Mouse (Mus musculus): ENCODE data around the gene Fam198b.

Gene Fam198b

DNA sequence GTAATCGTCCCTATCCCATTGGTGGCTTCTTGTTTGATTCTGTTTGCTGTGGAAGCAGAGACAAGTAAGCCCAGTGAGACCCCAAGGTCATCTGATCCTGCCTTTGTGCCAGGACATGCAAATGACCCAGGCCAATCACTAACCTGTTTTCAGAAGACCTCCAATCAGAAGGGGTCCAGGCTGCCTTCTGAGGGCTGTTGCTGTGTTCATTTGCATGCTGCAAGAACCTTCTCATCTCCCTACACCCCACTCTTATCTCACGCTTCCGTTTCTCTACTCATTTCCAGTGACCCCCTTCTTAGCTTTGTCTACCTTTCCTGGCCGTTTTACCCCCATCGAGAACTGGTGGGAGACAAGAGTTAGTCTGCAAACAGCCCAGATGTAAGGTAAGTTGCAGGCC is at the start of gene Fam198b:
Fam198b (plus strand) TSS at position 229 of the 400 bp plus-strand sequence.
- DNase-seq (ENCODE audit: low spot score in 2 of 2) = no peak

DNA sequence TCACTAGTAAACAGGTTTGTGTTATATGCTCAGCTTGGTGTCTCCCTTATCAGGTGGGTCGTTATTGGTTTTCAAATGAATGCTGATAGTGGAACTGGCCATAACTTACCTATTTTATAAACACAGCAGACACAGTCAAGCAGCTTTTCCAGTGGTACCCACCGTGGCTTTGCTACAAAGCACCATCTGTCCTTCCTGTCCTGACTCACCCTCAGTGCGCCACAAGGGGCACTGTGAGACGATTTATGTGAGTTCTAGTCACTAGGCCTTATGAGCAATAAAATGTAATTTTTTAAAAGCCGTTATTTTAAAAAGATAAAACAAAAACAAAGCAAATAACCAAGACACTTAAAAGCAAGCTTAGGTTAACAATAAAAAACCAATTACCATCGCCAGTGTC is 45.6 kb upstream of the Fam198b start:
- no peak for DNase-seq (ENCODE audit: low spot score in 2 of 2)

DNA sequence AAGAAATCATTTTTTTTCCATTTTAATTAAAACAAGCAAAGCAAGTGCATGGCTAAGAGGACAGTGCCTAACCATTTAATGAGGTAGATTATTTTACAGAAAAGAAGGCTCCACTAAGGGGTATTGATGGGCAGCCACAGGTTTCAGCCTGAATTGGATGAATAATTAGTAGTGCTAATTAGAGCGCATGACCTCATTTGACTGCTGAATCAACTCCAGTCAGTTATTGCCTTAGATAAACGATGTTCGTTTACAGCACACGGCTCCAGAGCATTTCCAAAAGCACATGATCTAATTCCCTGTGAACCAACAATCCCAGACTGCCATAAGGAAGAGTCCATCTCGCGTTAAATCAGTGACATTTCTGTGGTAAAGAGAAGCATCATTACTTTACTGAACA is 42.9 kb upstream of the Fam198b start:
- DNase-seq (ENCODE audit: low spot score in 2 of 2) = no peak

DNA sequence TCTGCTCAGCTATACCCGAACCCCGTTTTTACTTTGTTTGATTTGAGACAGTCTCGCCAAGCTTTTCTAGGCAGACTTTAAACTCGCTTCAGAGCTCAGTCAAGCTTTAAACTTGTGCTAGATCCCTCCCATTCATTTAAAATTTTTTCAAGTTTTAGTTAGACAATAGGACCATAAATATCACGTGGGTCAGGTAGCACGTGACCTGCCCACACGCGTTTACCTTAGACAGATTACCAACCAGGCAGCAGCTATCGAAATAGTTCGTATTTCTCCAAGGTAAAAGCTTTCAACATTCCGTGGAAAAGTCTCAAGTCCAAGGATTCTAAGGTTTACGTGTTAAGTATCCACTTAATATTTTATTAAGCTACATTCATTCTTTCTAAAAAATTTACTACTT is 42.2 kb upstream of the Fam198b start:
- peak; percentile 48 to 68 for DNase-seq (ENCODE audit: low spot score in 2 of 2)

DNA sequence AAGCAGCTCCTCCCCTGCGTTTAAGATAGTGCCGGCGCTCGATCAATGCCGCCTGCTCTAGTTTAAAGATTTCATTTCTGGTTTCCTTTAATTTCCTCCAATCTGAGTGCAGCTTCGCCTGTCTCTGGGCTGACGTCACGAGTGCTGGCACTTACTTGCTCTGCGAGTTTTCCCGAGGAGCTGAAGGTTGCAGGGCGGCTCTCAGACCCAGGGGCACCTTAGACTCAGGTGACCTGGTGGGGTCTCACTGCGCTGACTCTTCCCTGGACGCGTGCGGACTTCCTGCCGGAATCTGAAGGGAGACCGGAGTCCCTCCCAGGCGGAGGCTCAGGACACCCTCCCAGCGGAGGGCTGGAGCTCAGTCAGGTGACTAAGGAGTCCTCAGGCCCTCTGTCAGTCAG is 41.7 kb upstream of the Fam198b start:
- peak; percentile 63 to 64 for DNase-seq (ENCODE audit: low spot score in 2 of 2)

DNA sequence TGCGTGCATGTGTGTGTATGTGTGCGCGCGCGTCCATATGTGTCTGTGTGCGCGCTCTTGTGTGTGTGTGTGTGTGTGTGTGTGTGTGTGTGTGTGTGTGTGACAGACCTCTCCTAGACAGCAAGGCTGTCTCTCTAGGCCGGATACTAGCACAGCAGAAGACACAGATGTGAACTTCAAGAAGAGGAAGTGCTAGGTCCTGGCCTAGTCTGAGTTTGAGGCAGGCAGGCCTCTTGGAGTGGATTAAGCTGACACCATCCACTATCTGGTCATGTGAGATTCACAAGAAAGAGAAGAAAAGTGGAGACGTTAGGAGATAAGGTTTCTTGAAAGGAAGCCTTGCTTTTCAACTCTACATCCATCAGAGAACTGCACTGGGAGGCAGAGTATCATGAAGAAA is 40.3 kb upstream of the Fam198b start:
- peak; percentile 24 to 28 for DNase-seq (ENCODE audit: low spot score in 2 of 2)

DNA sequence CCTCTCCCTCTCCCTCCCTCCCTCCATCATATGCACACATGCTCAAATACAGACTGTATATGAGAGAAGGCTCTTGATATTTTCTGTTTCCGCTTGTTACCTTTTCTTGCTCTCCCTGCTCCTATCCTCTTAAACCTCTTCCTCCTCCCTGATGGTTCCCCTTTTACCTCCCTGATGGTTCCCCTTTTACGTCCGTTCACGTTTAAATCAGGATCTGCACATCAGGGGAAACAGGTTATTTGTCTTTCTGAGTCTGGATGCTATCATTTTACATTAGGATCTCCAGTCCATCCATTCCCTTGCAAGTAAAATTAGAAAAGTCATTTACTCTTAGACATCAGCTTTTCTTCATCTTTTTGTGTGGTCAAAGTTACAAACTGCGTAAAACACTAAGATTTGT is 37.7 kb upstream of the Fam198b start:
- no peak for DNase-seq (ENCODE audit: low spot score in 2 of 2)

DNA sequence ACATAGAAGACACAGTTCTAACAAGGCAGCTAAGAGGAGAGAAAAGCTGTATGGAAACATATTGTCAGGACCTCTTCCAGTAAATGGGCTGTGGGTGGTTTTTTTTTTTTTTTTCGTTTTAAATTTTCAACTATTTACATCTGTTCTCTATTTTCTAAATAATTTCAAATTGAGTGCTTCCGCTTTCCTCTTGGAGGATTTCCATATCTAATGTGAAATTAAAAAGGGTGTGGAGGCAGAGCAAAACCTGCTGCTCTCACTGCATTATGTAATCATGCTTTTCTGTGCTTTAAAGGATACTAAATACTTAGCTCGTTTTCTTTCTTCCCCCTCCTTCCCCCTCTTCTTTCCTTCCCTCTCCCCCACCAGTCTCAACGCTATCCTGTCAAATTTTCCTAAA is 35.5 kb upstream of the Fam198b start:
- DNase-seq (ENCODE audit: low spot score in 2 of 2) = no peak

DNA sequence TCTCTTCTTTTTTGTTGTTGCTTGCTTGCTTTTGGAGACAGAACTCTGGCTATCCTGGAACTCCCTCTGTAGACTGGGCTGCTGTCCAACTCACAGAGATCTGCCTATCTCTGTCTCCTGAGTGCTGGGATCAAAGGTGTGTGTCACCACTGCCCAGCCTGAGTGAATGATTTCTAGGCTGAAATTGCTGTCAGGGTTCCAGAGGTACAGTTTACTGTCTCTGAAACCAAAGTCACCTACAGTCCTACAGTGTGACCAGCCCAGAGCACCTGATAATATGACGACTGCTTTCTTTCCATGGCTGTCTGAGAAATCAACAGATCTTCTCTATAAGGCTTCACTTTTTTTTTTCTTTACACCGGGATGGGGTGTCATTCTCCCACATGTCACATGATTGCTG is 34.7 kb upstream of the Fam198b start:
- no peak for DNase-seq (ENCODE audit: low spot score in 2 of 2)

DNA sequence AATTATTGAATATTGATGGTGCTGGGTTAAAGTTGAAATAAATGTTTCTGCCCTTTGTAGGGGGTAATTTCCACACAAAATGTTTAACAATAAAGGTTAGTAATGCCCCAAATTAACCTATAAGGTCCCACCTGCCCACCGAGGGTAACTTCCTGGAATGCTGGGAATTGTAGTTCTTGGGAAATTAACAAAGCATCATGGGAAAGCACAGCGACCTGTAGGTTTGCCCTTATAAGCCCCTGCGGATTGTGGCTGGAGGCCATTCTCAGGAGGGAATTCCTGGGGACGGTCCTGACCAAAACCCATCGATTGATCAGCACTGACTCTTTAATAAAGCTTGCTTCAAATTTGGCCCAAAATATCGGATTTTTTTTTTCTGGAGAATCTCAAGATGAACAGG is 33.7 kb upstream of the Fam198b start:
- DNase-seq (ENCODE audit: low spot score in 2 of 2) = no peak

DNA sequence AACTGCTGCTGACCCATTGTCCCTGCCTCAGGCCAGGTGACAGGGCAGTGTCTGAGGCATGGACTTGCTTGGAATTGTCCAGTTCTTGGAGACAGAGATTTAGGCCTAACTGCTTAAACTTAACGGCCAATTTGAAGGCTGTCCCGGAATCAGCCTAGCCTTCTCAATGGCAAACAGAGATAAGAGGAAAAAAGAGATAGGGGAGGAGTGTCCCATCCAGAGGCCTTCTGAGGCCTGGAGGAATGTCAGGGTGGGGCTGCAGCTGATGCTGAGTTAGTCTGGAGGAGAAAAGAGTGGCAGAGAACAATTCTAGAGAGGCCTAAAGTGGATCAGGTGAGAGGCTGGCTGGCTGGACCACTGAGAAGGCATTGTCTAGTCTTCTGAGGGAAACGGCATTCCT is 32.2 kb upstream of the Fam198b start:
- no peak for DNase-seq (ENCODE audit: low spot score in 2 of 2)

DNA sequence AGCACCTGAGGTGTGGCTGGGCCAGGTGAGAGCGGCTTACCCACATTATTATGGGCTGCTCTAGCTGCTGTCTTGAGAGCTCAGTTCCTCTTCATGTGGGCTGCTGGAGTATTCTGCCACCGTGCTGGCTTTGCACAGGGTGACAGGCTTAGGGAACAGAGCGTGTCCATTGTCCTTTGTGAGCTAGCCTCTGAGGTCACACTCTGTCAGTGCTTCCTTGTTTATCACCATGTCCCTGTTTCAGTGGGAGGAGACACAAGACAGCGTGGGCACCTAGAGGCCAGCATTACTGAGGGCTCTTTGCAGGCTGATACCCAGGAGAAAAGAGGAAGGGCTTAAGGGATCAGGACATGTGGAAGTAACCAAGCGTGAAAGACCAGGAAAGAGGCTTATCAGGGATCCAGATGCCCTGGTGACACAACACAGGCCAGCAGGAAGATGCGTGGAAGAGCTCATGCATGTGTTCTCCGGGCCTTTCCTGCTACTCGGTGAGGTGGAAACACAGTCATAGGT is 31.6 kb upstream of the Fam198b start, which contains the start of gene Tmem144:
Tmem144 (minus strand) TSS at position 120 of the 513 bp plus-strand sequence.
- no peak for DNase-seq (ENCODE audit: low spot score in 2 of 2)

DNA sequence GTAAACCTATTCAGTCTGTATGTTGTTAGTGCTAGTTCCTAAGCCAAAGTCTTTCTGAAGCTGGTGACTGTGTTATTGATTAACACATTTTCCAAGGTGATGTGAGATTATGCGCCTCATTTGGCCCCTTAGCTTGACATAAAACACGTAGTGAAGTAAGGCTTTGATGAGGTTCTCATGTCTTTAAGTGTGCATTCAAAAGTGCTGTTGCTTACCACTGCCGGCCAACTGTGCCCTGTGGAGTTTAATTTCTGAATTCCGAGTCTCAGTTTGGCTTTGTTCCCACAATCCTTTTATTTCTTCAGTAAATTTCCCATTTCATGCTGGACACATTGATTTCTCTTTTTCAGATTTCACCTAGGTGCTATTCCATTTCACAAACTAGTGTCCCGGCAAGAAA is 26.6 kb upstream of the Fam198b start:
- DNase-seq (ENCODE audit: low spot score in 2 of 2) = no peak

DNA sequence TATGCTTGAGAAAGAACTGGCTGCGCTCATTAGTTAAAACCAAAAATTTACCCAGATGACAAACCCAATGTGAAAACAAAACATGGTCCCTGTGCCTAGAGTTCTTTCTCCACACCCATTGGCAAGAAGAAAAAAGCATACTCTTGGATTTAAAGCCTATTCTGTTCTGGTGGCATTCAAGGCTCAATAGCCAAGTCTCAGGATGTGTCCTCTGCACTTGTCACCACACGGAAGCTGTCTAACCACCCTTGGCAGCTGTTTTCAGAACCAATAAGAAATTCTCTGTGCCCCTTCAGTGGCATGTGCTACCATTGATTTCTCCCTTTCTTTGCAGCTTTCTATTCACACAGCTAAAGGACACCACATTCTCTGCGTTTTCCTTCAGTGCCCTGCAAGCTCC is 26.1 kb upstream of the Fam198b start:
- DNase-seq (ENCODE audit: low spot score in 2 of 2) = no peak

DNA sequence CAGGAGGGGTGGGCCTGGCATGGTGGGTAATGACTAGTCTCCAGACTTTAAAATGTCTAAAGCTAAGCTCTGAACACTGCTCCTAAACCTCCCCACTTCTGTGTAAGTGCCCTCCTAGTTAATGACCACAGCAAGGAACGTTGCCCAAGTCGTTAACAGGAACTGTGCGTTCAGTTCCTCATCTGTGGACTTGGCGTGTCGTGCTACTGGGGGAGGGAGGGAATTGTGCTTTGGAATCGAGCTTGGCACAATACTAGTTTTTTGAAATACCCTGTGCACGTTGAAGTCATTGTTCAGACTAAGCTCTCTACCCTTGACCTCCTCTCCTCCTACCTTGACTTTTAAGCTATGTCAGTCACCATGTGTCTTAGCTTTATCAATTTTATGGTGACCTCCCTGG is 19.5 kb upstream of the Fam198b start:
- no peak for DNase-seq (ENCODE audit: low spot score in 2 of 2)

DNA sequence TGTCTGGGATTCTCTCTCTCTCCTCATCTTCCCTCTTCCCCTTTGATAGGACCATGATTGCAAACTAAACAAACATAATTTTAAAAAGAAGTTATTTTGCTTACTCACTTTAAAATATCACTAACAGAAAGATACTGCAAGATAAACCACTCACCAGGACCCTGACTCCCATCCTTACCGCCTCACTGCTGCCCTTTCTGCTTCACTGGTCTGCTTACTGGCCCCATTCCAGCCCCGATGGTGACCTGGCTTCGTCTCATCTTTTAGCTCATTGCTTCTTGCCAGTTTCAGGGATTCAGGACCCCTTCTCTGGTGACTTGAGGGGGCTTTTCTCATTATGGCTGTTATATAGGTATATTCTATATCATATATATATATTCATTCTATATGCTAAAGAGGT is 18.2 kb upstream of the Fam198b start:
- no peak for DNase-seq (ENCODE audit: low spot score in 2 of 2)

DNA sequence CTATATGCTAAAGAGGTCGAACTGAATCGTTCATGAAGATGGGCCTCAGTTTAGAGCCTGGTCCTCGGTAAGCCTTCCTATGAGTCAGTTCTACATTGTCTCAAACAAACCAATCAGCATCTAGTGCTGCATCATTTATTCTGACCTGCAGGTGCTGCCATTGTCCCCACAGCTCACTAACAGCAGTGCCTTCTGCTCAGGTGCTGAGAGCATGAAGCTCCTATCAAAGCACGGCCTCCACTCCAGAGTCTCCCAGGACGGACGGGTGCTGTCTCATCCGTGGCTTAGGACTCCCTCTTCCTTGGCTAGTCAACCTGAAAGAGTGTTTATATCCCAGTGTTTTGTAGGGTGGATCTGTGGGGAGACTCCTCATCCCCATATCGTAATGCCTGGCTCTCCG is 17.8 kb upstream of the Fam198b start:
- no peak for DNase-seq (ENCODE audit: low spot score in 2 of 2)

DNA sequence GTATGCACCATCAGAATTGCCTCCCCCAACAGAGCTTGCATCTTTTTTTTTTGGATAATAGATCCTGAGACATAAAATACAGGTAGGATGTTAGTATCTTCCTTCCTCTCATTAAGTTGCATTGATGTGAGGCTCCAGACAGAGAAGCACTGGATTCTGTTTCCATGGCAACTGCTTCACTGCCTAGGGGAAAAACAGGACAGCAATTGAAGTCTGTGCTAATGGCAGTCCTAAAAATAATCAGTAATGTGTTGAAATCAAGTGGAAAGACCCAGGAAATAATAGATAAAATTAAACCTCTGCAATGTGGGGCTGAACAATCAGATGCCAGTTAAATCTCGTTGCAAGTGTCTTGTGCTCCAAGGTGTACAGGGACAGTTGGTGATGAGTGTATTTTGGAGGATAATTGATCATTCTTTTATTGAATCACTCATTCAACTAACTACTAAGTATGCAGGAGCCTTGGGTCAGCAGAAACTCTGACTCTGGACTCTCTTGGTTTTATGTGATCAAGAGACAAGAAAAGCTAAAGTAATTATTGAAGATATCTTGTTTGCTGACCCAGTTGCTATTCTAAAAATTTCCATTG is 17.1 kb upstream of the Fam198b start:
- no peak for DNase-seq (ENCODE audit: low spot score in 2 of 2)

DNA sequence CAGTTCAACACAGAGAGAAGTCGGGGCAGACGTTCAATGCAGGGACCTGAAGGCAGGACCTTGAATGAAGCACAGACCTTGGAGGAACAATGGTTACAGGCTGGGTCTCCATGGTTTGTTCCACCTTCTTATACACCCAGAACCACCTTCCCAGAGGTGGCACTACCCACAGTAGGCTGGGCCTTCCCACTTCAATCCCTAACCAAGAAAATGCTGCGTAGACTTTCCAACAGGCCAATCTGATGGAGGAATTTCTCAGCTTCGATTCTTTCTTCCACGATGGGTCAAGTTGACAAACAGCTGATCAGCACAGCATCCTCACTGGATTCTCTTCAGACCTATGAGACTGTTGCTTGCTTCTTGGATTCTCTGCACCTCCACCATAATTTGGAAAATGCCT is 8.9 kb upstream of the Fam198b start:
- DNase-seq (ENCODE audit: low spot score in 2 of 2) = no peak

DNA sequence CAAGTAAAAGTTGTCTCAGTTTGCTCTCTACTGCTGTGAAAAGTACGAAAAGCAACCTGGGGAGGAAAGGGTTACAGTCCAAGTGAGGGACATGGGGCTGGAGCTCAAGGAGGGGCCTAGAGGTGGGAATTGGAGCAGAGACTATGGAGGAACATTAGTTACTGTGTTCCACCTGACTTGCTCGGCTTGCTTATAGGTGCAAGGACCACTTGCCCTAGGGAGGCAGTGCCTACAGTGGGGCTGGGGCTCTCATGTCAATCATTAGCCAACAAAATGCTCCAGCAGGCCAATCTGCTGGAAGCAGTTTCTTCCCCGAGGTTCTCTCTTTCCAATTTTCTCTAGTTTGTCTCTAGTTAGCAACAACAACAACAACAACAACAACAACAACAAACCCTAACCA is 6.0 kb upstream of the Fam198b start:
- DNase-seq (ENCODE audit: low spot score in 2 of 2) = no peak

DNA sequence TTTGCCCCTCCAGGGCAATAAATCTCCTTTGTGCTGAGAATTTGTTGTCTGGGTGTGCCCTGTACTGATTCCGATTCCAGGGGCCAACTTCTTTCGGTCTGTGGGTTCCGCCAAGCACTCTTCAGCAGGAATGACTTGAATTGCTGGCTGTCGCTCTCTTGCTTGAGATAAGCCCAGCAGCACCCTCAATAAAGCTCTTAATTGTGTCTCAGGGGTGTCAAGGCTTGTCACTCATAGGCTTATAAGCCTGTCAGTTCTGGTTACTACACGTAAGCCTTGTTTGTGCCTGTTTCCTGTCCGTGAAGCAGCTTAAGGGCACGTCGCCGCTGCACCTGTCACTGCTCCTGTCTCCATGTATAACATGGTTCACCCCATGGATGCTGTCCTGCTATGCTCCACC is 5.1 kb upstream of the Fam198b start:
- no peak for DNase-seq (ENCODE audit: low spot score in 2 of 2)

DNA sequence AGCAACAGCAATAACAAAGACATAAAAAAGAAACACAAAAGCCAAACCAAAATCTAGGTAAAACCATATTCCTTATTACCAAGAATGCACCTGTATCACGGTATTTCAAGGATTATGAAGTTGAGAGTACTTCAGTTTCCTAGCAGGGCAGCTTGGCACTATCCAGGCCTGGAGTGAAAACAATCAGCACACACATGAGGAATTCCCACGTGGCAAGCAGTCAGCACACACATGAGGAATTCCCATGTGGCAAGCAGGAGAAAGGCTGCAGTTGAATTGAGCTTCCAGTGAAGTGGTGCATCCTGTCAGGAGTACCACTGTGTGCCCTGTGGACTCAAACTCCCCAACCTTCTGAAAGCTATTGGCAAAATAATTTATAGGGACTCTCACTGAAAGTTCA is 2.7 kb upstream of the Fam198b start:
- DNase-seq (ENCODE audit: low spot score in 2 of 2) = no peak

DNA sequence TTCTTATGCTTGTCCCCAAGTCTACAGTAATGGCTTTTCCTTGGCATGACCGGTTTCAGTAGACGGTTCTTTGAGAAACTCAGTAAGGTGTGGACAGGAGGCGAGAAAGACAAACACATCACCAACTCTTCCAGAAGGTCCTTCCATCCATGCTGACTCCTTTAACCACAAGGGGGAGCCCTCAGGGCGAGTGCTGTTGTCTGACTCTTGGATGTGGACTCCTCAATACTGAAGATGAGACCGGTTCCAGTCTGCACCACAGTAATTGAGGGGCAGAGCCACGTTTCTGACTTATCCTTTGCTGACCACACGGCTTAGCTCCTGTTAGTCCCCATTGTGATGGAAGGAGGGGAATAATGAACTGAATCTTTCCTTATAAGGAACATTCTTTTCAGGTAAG is 1.2 kb upstream of the Fam198b start:
- DNase-seq (ENCODE audit: low spot score in 2 of 2) = peak in 1 of 2 experiments; percentile 41

DNA sequence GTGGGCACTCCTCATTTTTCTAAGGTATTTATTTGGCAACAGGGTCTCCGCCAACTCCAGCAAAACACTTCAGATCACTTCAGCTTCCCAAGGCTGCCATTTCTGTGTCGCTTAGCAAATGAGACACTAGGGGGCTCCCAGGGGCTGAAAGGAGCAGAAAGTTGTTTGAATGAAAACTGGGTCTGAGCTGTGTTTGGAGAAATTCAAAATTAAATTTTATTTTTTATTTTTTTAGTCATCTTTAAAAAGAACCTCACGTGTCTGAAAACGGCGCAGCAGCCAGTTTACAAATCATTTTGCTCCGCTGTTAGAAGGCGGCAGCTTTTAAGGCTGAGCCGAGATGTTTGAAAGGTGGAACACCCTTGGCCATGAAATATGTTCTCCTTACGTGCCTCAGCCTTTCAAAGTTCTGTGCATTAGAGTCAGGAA is 442 bp downstream of the Fam198b start:
- peak in 1 of 2 experiments; percentile 17 for DNase-seq (ENCODE audit: low spot score in 2 of 2)
